Mouse (Mus musculus) mesoderm, embryonic 11.5 days (tissue): Measurements from ENCODE around the gene Lrrc8d.
A peak's percentile ranks its signal among the peaks of the same experiment; 100 is the strongest.

Source experiments
- DNase-seq: peaks from one replicate; pipeline ENCODE4 v3.0.0-alpha.2; 2012; ENCODE audit warnings: low read depth, low spot score

Gene Lrrc8d

DNA sequence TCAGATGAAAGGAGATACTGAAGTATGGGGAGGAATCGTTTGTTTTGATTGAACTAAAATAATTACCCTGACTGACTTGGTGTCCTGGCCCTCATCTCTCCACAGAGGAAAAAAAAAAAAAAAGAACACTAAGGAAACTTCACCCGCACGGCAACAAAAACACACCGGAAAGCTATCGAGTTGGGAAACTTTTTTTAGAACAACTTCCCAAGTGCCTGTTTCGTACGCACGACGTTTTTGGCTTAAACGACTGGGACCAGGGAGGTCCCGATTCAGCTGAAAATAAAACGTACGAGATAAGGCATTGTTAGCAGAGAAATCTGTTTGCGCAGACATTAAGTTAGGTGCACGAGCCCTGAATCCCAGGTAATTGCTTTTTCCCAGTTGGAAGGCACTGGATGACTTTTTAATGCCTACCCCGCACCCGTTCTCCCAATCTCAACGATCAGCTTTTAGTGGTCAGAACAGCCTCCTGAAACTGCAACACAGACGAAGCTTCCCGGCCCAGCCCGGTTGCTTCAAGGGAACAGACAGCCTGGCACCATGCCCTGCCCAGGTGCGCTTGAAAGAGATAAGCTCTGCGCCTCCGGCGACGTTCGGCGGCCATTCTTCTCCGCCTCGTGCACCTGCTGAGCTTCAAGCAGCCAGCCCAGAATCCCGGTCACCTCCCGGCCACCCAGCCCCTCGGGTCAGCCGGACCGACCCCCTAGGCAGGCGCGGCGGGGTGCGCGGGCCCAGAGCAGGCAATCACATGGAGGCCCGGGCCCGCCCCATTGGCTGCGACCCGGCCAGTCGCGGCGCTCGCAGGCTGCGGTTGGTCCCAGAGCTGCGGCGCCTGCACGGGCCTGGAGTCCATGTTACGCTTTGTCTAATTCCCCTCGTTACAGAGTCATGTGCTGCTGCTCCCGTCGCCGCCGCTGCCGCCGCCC, at the start of gene Lrrc8d:
TSS of gene Lrrc8d (plus strand) at position 829 of the 929 bp plus-strand sequence.
- DNase-seq: peak; percentile 87

DNA sequence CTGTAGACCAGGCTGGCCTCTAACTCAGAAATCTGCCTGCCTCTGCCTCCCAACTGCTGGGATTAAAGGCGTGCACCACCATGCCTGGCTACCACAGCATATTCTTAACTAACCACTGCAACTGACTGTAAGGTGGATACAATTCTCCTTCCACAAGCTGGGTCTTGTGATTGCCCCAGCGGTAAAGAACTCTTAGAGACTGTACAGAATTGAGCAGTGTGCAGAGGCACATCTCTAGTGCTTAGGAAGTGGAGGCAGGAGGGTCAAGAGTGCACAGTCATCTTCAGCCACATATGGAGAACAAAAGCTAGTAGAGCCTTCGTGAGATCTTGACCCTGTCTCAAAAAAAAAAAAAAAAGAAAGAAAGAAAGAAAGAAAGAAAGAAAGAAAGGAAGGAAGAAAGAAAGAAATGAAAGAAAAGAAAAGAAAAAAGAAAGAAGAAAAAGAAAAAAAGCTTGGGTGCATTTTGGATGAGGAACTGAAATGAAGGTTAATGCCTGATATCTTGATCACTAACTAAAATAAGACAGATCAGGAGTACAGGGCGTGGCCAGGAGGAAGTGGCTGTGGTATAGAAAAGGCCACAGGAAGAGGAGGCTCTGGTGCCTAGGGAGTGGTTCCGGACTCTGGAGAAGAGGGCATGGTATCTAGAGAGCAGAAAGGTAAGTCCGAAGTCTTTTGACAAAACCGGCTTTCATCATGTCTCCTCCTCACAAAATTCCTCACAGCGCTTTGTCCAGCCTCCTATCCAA, 48.9 kb upstream of the Lrrc8d start:
- no peak for DNase-seq

DNA sequence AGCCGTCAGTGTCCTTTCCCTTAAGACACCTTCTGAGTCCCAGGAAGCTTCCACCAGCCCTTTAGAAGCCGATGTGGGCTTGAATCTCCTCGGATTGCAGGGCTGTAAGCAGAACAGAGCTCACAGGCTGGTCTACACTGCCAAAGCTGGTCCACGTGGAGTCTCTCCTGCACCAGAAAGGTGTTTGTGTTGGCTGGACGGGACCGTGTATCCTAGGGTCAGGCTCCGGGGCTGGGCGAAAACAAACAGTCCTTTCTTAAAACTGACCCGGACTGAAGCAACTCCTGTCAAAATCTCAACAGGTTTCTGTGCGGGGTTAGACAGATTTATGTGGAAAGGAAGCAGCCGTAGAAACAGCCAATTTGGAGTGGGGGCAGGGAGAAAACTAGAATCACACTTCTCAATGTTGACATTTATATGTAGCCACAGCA, 48.2 kb upstream of the Lrrc8d start:
- peak; percentile 25 for DNase-seq

DNA sequence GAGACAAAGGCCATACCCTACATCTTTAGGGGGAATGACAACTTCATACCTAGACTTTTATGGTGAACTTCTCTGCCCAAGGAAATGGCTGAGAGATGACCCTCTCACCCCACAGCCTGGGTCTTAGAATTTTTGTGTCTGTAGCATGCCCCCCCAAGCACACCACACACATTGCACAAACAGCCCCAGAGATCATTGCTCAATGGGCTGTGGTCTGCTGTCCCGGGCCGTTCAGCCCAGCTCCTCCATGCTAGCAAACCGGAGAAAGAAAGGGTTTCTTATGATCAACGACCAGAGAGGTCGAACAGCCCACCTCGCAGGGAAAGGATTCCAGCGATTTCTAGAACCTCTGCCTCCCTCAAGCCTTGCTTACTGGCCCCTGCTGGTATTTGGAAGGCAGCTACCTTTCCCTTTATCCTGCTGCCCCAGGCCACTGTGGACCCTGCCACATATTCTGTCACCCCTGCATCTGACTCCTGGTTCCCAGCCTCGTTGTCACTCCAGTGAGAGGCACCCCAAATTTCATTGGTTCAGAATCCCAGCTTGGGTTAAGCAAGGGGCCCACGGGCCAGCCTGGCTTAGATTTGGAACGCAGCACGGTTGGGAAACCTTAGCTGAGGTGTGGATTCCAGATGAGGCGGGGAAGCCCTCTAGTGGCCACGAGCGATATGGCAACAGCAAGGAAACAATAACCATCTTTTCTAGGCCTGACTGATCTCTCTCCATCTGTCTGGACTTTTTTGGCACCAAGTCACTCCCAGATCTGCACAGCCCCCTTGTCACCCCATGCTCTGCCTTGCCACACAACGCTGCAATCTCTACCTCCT, 45.3 kb upstream of the Lrrc8d start:
- peak; percentile 79 for DNase-seq

DNA sequence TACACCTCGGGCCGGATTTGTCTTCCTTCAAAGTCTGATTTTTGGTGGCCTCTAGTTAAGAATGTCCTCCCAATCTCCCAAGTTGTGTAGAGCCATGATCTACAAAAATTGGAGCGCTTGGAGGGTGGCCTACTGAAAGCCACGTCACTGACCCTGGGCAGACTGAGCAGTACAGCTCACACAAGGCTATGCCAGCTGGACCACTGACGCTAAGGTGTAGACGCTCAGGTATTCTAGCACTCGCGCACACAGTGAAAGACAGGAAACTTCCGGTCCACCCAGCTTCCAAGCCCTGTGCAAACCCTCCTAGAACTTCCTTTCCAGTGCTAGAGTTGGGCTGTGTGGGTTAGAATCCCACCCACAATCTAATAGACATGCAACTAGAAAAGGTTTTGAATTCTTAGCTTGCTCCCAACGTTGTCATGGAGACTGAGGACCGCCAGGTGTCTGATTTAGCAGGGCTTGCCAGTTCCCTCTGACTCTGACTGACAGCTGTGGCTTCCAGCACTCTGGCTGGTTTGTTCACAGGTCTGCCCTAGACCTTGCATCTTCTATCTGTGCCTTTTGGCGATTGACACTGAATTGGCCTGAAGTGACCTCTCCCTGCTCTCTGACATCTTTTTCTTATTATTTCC, 44.6 kb upstream of the Lrrc8d start:
- no peak for DNase-seq

DNA sequence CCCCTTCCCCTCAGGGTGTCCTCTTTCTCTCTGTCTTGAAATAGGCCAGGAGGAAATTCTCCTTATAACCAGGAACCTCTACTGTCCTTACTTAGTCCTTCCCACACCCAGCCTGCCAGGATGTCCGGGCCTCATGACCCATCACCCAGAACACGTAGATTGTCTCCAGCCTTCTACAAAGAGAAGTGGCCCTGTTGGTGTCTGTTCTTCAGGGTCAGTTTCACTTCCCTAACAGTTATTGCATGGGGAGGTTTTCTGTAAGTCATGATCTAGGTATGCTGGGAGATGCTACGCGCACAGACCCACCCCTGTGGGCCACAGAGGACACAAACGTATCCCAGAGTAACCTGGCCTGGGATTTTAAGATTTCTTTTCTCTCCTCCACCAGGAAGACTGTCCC, 37.9 kb upstream of the Lrrc8d start:
- DNase-seq: no peak

DNA sequence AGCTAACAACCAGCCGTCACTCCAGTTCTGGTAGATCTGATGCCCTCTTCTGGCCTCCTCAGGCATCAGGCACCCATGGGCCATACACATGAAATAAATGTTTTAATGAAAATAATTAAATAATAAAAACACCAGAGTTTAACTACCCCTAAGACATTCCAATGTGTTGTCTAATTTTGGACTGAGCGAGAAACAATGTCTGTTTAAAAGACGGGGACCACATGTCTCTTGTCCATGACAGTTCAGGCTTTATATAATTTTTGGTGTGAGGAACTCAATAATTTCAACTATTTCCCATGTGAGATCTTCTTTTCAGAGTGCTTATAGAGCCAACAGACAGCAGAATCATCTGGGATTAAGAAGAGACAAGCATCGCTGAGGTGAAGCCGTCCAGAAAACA, 32.8 kb upstream of the Lrrc8d start:
- DNase-seq: no peak

DNA sequence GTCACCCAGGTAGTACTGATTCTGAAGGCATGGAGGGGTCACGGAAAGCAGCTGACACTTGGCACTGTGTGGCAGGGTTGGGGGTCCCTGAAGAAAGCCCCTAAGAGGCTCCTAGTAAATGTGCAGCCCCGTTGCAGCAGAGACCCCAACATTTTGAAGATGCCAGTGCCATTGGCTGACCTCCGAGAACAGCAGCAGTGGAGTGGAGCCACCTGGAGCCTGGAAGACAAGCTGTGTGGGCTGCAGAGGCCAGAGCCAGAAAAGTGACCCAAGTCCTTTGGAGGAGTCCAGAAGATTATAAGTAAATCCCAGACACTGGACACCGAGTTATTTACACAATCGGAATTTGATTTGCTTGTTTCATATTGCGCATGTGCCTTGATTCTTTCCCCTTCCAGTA, 32.4 kb upstream of the Lrrc8d start:
- no peak for DNase-seq

DNA sequence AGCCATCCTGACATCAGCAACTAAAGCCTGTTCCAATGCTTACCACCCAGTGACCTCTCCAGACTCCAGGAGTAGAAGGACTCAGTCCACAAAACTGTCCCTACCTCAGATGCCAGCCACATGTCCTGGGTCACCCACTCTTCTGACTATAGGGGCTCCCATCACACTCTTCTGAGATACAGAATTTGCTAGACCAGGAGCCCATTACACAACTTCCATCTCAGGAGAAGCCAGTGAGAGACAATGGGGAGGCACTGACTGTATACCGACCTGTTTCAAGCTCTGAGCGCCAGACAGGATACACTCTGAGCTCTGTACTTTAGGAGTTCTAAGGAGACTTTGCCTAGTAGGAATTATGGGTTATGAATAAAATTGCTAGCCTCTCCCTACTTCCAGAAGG, 30.7 kb upstream of the Lrrc8d start:
- DNase-seq: no peak

DNA sequence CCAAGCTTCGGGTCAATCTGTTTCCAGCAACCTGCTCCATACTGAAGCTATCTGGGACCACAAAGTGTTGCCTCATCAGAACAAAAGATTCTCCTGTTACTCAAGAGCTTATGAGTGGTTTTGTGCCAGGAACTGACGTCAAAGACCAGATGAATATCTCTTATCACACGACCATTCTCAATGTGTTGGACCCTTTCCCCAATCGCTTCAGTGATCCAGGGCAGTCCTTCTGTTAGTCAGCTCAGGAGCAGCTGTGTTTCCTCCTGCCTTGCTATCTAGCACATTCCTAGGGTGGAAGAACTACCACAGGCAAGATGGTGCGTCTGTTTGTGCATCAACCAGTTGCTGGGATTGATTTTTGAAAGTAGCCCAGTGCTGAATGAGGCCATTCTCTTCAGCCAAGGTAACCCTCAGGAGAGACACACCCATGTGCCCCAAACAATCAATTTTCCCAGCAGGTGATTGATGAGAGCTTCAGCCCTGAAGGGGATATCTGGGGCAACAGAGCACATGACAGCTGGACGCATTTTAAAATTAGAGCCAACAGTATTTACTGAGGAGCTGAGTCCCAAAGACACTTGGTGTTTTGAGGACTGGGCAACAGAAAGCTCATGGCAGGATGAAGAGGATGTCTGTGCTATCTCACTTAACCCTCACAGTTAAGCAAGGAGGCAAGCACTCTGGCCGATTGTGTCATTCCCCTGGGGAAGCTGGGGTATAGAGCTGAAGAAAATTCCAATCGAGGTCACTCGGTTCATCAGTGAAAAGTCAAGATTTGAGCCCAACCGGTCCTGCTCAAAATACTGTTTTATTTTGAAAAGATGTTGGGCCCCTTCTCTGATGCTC, 30.0 kb upstream of the Lrrc8d start:
- DNase-seq: no peak

DNA sequence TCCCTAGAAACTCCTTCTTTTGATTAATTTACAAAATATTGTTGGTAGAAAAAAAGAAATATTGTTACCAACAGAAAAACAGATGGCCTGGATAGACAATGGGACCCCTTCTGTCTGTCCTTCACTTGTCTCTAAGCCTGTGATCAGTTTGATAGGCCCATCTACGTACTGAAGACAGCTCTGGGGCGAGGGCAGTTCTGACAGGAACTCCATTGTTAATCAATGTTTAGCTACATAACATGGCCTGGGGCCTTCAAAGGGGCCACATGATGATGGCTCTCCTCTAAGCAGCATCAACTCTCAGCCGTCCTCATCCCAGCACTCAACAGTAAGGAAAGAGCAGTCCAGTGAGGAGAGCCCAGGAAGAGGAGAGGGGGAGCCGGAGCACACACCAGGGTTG, 27.4 kb upstream of the Lrrc8d start:
- DNase-seq: no peak

DNA sequence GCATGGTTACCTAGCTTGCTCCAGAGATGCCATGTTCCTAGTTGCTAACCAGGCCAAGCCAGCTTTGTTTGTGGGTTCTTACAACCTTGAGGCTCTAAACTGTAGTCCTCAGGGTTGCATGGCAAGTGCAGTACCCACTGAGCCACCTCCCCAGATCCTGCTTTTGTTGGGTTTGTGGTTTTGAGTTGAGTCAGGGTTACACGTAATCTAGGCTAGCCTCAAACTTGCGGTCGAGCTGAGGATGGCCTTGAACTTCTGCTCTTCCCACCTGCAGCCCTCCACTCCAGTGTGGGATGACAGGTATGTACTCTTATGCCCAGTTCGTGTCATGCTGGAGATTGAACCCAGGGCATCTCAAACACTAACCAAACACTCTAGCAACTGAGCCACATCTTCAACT, 24.3 kb upstream of the Lrrc8d start:
- DNase-seq: no peak

DNA sequence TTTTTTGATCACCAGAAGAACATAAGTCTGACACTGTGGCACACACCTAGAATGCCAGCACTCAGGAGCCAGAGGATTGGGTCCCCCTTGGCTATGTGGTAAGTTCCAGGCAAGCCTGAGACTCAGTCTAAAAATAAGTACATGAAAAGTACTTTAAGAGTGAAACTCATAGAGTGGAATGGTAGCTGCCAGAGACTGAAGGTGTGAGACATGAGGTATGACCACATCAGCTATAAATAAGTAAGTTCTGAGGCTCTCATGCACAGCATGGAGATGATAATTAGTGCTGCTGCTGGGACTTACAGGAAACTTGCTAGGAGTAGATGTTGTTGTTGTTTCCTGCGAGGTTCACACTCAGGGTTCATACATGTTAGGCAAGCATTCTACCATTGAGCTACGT, 22.7 kb upstream of the Lrrc8d start:
- no peak for DNase-seq

DNA sequence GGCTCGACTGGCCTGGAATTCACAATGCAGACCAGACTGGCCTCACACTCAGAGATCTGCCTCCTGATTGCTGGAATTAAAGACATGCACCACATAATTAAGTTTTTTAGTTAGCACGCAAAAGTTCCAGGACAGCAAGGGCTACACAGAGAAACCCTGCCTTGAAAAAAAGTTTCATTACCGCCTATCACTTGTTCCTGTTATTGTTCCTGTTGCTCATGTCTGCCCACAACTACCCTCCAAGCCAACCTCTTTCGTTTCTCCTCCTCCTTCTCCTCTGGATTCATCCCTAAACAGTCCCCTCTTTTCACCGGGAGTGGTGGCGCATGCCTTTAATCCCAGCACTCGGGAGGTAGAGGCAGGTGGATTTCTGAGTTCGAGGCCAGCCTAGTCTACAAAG, 21.5 kb upstream of the Lrrc8d start:
- DNase-seq: no peak

DNA sequence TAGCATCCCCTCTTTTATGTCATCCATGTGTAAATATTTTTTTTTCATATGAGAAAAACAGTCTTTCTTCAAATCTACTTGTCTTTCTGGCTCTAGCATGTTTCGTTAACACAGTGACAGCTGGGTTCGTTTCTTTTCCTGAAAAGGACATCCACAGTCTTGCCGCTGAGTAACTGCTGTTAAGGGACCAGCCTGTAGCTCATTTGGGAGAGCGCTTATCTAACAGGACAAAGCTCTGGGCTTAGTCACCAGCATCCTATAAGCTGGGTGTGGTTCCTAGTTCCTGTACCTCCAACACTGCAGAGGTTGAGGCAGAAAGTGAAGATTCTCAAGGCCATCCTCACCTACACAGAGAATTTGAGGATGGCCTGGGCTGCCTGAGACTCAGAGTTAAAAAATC, 20.5 kb upstream of the Lrrc8d start:
- no peak for DNase-seq

DNA sequence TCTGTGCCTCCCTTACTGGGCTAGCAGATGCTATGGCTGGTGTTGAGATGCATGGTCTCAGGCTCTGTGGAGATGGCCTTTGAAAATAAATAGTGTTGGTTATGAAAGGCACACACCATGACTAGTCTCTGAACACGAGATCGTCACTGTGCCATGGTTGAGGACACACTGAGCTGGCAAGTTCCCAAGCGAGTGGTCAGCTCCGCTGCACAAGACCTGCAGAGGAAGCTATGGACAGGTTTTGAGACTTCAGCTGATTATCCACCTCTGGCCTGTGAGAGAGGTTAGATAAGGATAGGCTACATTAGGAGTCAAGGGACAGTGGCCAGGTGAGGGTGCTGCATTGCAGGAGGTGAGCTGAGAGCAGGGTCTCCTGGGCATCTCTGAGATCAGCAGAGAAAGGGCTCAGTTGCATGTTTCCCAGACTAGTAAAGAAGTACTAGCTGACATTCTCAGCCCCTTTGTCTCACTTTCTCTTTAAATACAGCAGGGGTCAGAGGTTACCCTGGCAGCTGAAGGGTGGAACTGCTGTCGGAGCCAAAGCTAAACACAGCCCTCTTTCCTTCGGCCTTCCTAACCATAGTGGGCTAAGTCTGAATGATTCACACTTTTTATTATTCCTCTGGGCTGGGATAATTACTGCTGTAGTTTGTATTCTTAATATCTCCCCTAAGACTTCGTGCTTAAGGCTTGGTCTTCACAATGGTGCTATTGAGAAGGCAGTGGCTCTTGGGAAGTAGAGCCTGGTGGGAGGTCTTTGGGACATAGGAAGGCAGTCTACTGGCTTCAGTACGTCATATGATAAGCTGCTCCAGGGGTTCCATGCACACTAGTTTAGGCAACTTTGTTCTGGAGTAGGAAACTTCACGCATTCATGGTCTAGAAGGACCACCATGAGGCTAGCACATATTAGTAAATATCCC, 19.6 kb upstream of the Lrrc8d start:
- peak; percentile 65 for DNase-seq

DNA sequence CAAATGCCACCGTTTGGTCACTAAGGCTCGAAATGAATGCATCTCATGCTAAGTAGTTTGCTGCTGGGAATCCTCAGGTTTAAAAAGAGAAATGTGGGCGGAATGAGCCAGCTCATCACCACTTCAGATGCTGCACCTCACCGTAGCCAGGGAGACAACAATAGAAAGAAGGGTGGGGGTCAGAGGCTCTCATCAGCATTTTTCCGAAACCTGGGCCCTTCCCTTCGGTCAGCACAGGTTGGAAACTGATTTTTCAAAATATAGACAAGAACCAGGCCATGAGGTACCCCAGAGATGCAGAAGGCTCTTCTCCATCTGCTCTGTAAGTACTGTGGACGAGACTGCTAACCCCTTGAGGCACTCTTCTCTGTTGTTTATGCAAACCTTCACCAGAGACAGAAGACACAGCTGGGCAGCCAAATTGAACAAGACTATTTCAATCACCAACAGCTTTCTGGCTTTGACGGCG, 17.6 kb upstream of the Lrrc8d start:
- DNase-seq: no peak

DNA sequence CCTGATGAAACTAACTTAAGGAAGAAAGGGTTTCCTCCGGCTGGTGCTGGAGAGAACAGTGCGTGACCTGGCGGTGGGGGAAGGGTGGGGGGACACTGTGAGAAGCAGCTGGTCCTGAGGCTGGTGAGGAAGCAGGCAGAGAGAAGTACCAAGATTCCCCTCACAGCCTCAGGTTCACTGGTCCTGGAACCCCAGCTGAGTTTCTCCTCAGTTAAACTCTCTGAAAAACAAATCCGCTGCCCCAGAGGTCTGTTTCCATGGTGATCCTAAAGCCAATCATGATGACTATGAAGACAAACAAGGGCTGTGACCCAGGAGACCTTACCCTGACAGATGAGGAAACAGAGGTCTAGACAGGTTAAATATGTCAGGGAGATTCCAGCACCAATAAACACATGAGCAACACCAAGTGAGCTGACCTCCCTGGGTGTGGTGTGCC, 15.8 kb upstream of the Lrrc8d start:
- DNase-seq: peak; percentile 55
